Comparison of ENCODE assay signal across 9 mouse cellular contexts in genomic region chr12:17733114-17733904, GRCm38 (mm10). TPM values are rescaled to one million over a fixed set of nuclear protein-coding genes. Genes with fewer than 3 reads are reported as not detected.
A peak's percentile ranks its signal among the peaks of the same experiment; 100 is the strongest.
DNase-seq lines count a peak whose midpoint lies in the region; ATAC-seq lines count a peak whose summit lies in the region.
"Had no signal": no experiment of that assay in that cellular context is flagged by ENCODE, and none has a peak within 500 bp of the region (broad histone marks: within the 10 kb centered on the region; RNA-seq: fewer than 3 reads in every experiment).

No protein-coding gene starts in this region.

- H3K9me3 ChIP-seq in heart, embryonic 11.5 days (replicated peaks; ENCODE audit: control insufficient read depth, low read length) = no peaks in the 10 kb centered on the region
- no peaks in the 10 kb centered on the region for H3K9me3 ChIP-seq in midbrain, embryonic 12.5 days
- no peaks in the 10 kb centered on the region for H3K9me3 ChIP-seq in midbrain, embryonic 16.5 days (replicated peaks; ENCODE audit: control insufficient read depth, low read length, poor library complexity, severe bottlenecking)
- H3K9me3 ChIP-seq in intestine, embryonic 16.5 days (ENCODE audit: control insufficient read depth, low read length) = no peaks in the 10 kb centered on the region
- H3K9me3 ChIP-seq in stomach, embryonic 16.5 days (replicated peaks; ENCODE audit: control insufficient read depth, low read length) = no peaks in the 10 kb centered on the region
- no peaks in the 10 kb centered on the region for H3K9me3 ChIP-seq in hindbrain, embryonic 14.5 days (ENCODE audit: control insufficient read depth, low read length)

- no peak for DNase-seq in heart, adult 18-20 months
- DNase-seq in left cerebral cortex, postnatal 14 days (ENCODE audit: low spot score in 2 of 2) = no peak
- DNase-seq in hindbrain, embryonic 14.5 days (ENCODE audit: low spot score) = no peak
- DNase-seq: adrenal gland, adult 8-10 months had no signal

- 39% methylated on average over 6 of the region's 6 CpGs for WGBS in heart, embryonic 11.5 days (ENCODE audit: insufficient replicate concordance)
- 61% methylated on average over 6 of the region's 6 CpGs for WGBS in midbrain, embryonic 12.5 days
- 68% methylated on average over 6 of the region's 6 CpGs for WGBS in midbrain, embryonic 16.5 days
- 29% methylated on average over 5 of the region's 6 CpGs for WGBS in intestine, embryonic 16.5 days
- WGBS in stomach, embryonic 16.5 days = 37% methylated on average over 6 of the region's 6 CpGs
- 53% methylated on average over 6 of the region's 6 CpGs for WGBS in hindbrain, embryonic 14.5 days

- no peak for ATAC-seq in heart, embryonic 11.5 days (replicated peaks; ENCODE audit: insufficient number of reproducible peaks, low FRiP score, low TSS enrichment)
- 0 out of 2 replicates have a peak, but pooled peaks have one; percentile 14 for ATAC-seq in midbrain, embryonic 12.5 days (ENCODE audit: low FRiP score, low read depth)
- no peak for ATAC-seq in midbrain, embryonic 16.5 days
- ATAC-seq in intestine, embryonic 16.5 days = peak; percentile 76
- peak; percentile 87 for ATAC-seq in stomach, embryonic 16.5 days (ENCODE audit: insufficient read depth, low FRiP score)
- no peak for ATAC-seq in hindbrain, embryonic 14.5 days (ENCODE audit: low FRiP score)

- no peak overlapping the region for H3K4me2 ChIP-seq in heart, embryonic 11.5 days
- no peak overlapping the region for H3K4me2 ChIP-seq in midbrain, embryonic 12.5 days (replicated peaks)
- no peak overlapping the region for H3K4me2 ChIP-seq in midbrain, embryonic 16.5 days (ENCODE audit: low read length)
- H3K4me2 ChIP-seq in intestine, embryonic 16.5 days (ENCODE audit: low read depth, low read length) = peak overlapping the region; percentile 5
- peak overlapping the region; percentile 20 for H3K4me2 ChIP-seq in stomach, embryonic 16.5 days (ENCODE audit: low read depth, low read length)
- no peak overlapping the region for H3K4me2 ChIP-seq in hindbrain, embryonic 14.5 days (replicated peaks)

- intact Hi-C loops in left cerebral cortex, postnatal 14 days (cut with DNase I) = no loop called here

- H3K36me3 ChIP-seq in heart, embryonic 11.5 days (ENCODE audit: control insufficient read depth, insufficient read depth, low read length) = no peaks in the 10 kb centered on the region
- no peaks in the 10 kb centered on the region for H3K36me3 ChIP-seq in midbrain, embryonic 12.5 days
- H3K36me3 ChIP-seq in midbrain, embryonic 16.5 days (ENCODE audit: control insufficient read depth, insufficient read depth, low read length) = no peaks in the 10 kb centered on the region
- H3K36me3 ChIP-seq in intestine, embryonic 16.5 days (ENCODE audit: control insufficient read depth, insufficient read depth, low read length) = no peaks in the 10 kb centered on the region
- H3K36me3 ChIP-seq in stomach, embryonic 16.5 days (ENCODE audit: control insufficient read depth, insufficient read depth, low read length) = no peaks in the 10 kb centered on the region
- H3K36me3 ChIP-seq in hindbrain, embryonic 14.5 days (replicated peaks; ENCODE audit: control insufficient read depth, insufficient read depth) = no peaks in the 10 kb centered on the region

- no peak overlapping the region for H3K27ac ChIP-seq in heart, embryonic 11.5 days (ENCODE audit: low read depth, low read length)
- H3K27ac ChIP-seq in midbrain, embryonic 12.5 days (replicated peaks) = no peak overlapping the region
- no peak overlapping the region for H3K27ac ChIP-seq in midbrain, embryonic 16.5 days (ENCODE audit: low read length)
- H3K27ac ChIP-seq in intestine, embryonic 16.5 days (ENCODE audit: low read length) = peak overlapping the region; percentile 72
- H3K27ac ChIP-seq in stomach, embryonic 16.5 days (ENCODE audit: low read length) = peak overlapping the region; percentile 95
- no peak overlapping the region for H3K27ac ChIP-seq in hindbrain, embryonic 14.5 days

- H3K4me1 ChIP-seq in heart, embryonic 11.5 days (ENCODE audit: control insufficient read depth, insufficient read depth, low read length) = peaks cover 17% of the 10 kb centered on the region
- H3K4me1 ChIP-seq in midbrain, embryonic 12.5 days = peaks cover 8% of the 10 kb centered on the region
- no peaks in the 10 kb centered on the region for H3K4me1 ChIP-seq in midbrain, embryonic 16.5 days (ENCODE audit: control insufficient read depth, insufficient read depth, low read length)
- peaks cover 36% of the 10 kb centered on the region for H3K4me1 ChIP-seq in intestine, embryonic 16.5 days (ENCODE audit: control insufficient read depth, insufficient read depth, low read length)
- peaks cover 51% of the 10 kb centered on the region for H3K4me1 ChIP-seq in stomach, embryonic 16.5 days (ENCODE audit: control insufficient read depth, insufficient read depth, low read length)
- peaks cover 3% of the 10 kb centered on the region; the same call in 1 of the 2 replicates for H3K4me1 ChIP-seq in hindbrain, embryonic 14.5 days (replicated peaks; ENCODE audit: control insufficient read depth, insufficient read depth, low read length)

- H3K9ac ChIP-seq in heart, embryonic 11.5 days (ENCODE audit: low read depth, low read length) = 0 out of 2 replicates have a peak overlapping the region, but pooled peaks have one; percentile 28
- H3K9ac ChIP-seq in midbrain, embryonic 12.5 days (replicated peaks) = no peak overlapping the region
- no peak overlapping the region for H3K9ac ChIP-seq in midbrain, embryonic 16.5 days (ENCODE audit: low read depth, low read length)
- H3K9ac ChIP-seq in intestine, embryonic 16.5 days (ENCODE audit: low read depth, low read length) = peak overlapping the region; percentile 44; the same call in 1 of the 2 replicates
- H3K9ac ChIP-seq in stomach, embryonic 16.5 days (ENCODE audit: low read length) = peak overlapping the region; percentile 22; the same call in 1 of the 2 replicates
- H3K9ac ChIP-seq in hindbrain, embryonic 14.5 days = no peak overlapping the region

- no peaks in the 10 kb centered on the region for H3K27me3 ChIP-seq in heart, embryonic 11.5 days (ENCODE audit: control insufficient read depth, insufficient read depth, low read length)
- H3K27me3 ChIP-seq in midbrain, embryonic 12.5 days = no peaks in the 10 kb centered on the region
- H3K27me3 ChIP-seq in midbrain, embryonic 16.5 days (ENCODE audit: control insufficient read depth, insufficient read depth, low read depth, low read length) = no peaks in the 10 kb centered on the region
- no peaks in the 10 kb centered on the region for H3K27me3 ChIP-seq in intestine, embryonic 16.5 days (replicated peaks; ENCODE audit: control insufficient read depth, insufficient read depth, low read length)
- H3K27me3 ChIP-seq in stomach, embryonic 16.5 days (ENCODE audit: control insufficient read depth, insufficient read depth, low read length) = no peaks in the 10 kb centered on the region
- no peaks in the 10 kb centered on the region for H3K27me3 ChIP-seq in hindbrain, embryonic 14.5 days (ENCODE audit: control insufficient read depth, insufficient read depth, low read length)

- H3K4me3 ChIP-seq in heart, embryonic 11.5 days (ENCODE audit: low read depth, low read length) = no peak overlapping the region
- no peak overlapping the region for H3K4me3 ChIP-seq in midbrain, embryonic 12.5 days
- H3K4me3 ChIP-seq in midbrain, embryonic 16.5 days (ENCODE audit: low read depth, low read length) = no peak overlapping the region
- H3K4me3 ChIP-seq in intestine, embryonic 16.5 days (ENCODE audit: low read length) = no peak overlapping the region
- no peak overlapping the region for H3K4me3 ChIP-seq in stomach, embryonic 16.5 days (replicated peaks; ENCODE audit: low read length)
- no peak overlapping the region for H3K4me3 ChIP-seq in hindbrain, embryonic 14.5 days (replicated peaks; ENCODE audit: low read length)

RNA-seq across cellular contexts. Expression of gene Hpcal1, which starts 42.7 kb away (rescaled TPM):
- polyA plus RNA-seq in heart, embryonic 11.5 days (2014; fragmentation: Nextera tagmentation; extraction: Ambion mirVana) = 22.1 and 22.9 TPM in 2 replicates
- total RNA-seq in heart, adult 18-20 months (2021) = 10 to 100 TPM; 18.7 to 20.6 TPM
- 33.9 and 35.6 TPM in 2 replicates for polyA plus RNA-seq in midbrain, embryonic 12.5 days (2016; fragmentation: Nextera tagmentation; extraction: Ambion mirVana)
- polyA plus RNA-seq in midbrain, embryonic 16.5 days (2015; fragmentation: Nextera tagmentation; extraction: Ambion mirVana) = 97.2 and 107 TPM in 2 replicates
- 48.7 and 50.3 TPM in 2 replicates for polyA plus RNA-seq in intestine, embryonic 16.5 days (2015; fragmentation: Nextera tagmentation; extraction: Ambion mirVana)
- 64.1 and 72.2 TPM in 2 replicates for polyA plus RNA-seq in stomach, embryonic 16.5 days (2015; fragmentation: Nextera tagmentation; extraction: Ambion mirVana)
- 10 to 100 TPM; 53.6 to 82.5 TPM for total RNA-seq in left cerebral cortex, postnatal 14 days (2021)
- polyA plus RNA-seq in hindbrain, embryonic 14.5 days (2014; fragmentation: Nextera tagmentation; extraction: Ambion mirVana) = 125 and 133 TPM in 2 replicates

Comparison
In these comparisons a context has a peak if more than half of its experiments do, and no peak if none do; other contexts are left out.
1. ATAC-seq: peak in midbrain, embryonic 12.5 days (single experiment), intestine, embryonic 16.5 days (single experiment) and stomach, embryonic 16.5 days (single experiment); none in heart, embryonic 11.5 days (single experiment), midbrain, embryonic 16.5 days (single experiment) and hindbrain, embryonic 14.5 days (single experiment).
2. H3K27ac ChIP-seq: peak in intestine, embryonic 16.5 days (single experiment) and stomach, embryonic 16.5 days (single experiment); none in heart, embryonic 11.5 days (single experiment), midbrain, embryonic 12.5 days (single experiment), midbrain, embryonic 16.5 days (single experiment) and hindbrain, embryonic 14.5 days (single experiment).
3. H3K4me2 ChIP-seq: peak in intestine, embryonic 16.5 days (single experiment) and stomach, embryonic 16.5 days (single experiment); none in heart, embryonic 11.5 days (single experiment), midbrain, embryonic 12.5 days (single experiment), midbrain, embryonic 16.5 days (single experiment) and hindbrain, embryonic 14.5 days (single experiment).
4. H3K9ac ChIP-seq: peak in heart, embryonic 11.5 days (single experiment), intestine, embryonic 16.5 days (single experiment) and stomach, embryonic 16.5 days (single experiment); none in midbrain, embryonic 12.5 days (single experiment), midbrain, embryonic 16.5 days (single experiment) and hindbrain, embryonic 14.5 days (single experiment).